Mouse (Mus musculus): Measurements from ENCODE around the gene Atp5g1. TPM values are rescaled to one million over a fixed set of nuclear protein-coding genes. Genes with fewer than 3 reads are reported as not detected.

Gene Atp5g1
- polyA plus RNA-seq, 1 experiment from 2014 or later, result 569 TPM

- Histone ChIP-seq H3K27me3 (ENCODE audit: low read depth, poor library complexity, severe bottlenecking) (no peaks in the 10 kb centered on the region), H3K4me1 (peaks cover 9% of the 10 kb centered on the region)
- WGBS, result under 1% methylated on average over 29 of the region's 29 CpGs
These were observed 40.8 kb downstream of the Atp5g1 start, which contains the start of gene Snf8 for GRCm38 (mm10) chr11:96034596-96035052. Gene Snf8, plus strand, starts transcription at chr11:96034885.

GRCm38 (mm10) chr11:96034116-96034515 is 41.4 kb downstream of the Atp5g1 start:
- peak overlapping the region; percentile 80 for H3K4me3 ChIP-seq
- DNase-seq (ENCODE audit: low spot score), result no peak
- H3K27me3 ChIP-seq (ENCODE audit: low read depth, poor library complexity, severe bottlenecking), result peaks cover 4% of the 10 kb centered on the region
- H3K9me3 ChIP-seq (replicated peaks), result no peaks in the 10 kb centered on the region
- H3K27ac ChIP-seq, result peak overlapping the region; percentile 85
- 46% methylated on average over 8 of the region's 8 CpGs for WGBS
- peaks cover 10% of the 10 kb centered on the region for H3K36me3 ChIP-seq
- H3K4me1 ChIP-seq, result peaks cover 9% of the 10 kb centered on the region

More at GRCm38 (mm10) chr11:96034596-96035052, 40.8 kb downstream of the Atp5g1 start, which contains the start of gene Snf8:
- no peaks in the 10 kb centered on the region for H3K9me3 ChIP-seq (replicated peaks)
- H3K4me3 ChIP-seq, result peak within 1 kb of the TSS; percentile 80
- peak; percentile 99 for DNase-seq (ENCODE audit: low spot score)
- peaks cover 14% of the 10 kb centered on the region for H3K36me3 ChIP-seq
- H3K27ac ChIP-seq, result peak within 1 kb of the TSS; percentile 85

- 97% methylated on average over 3 of the region's 3 CpGs for WGBS
- H3K27ac ChIP-seq, result no peak overlapping the region
- no peak overlapping the region for H3K4me3 ChIP-seq
- peaks cover 5% of the 10 kb centered on the region; the same call in 1 of the 2 replicates for H3K36me3 ChIP-seq
- no peaks in the 10 kb centered on the region for H3K9me3 ChIP-seq (replicated peaks)
- peaks cover 6% of the 10 kb centered on the region for H3K27me3 ChIP-seq (ENCODE audit: low read depth, poor library complexity, severe bottlenecking)
- peaks cover 9% of the 10 kb centered on the region for H3K4me1 ChIP-seq
- DNase-seq (ENCODE audit: low spot score), result no peak
These were observed 42.2 kb downstream of the Atp5g1 start for GRCm38 (mm10) chr11:96033264-96033663.

GRCm38 (mm10) chr11:96031701-96032100 is 43.8 kb downstream of the Atp5g1 start:
- DNase-seq (ENCODE audit: low spot score), result no peak
- Histone ChIP-seq H3K9me3 (replicated peaks) (no peaks in the 10 kb centered on the region), H3K4me3 (no peak overlapping the region), H3K27me3 (ENCODE audit: low read depth, poor library complexity, severe bottlenecking) (peaks cover 6% of the 10 kb centered on the region), H3K27ac (no peak overlapping the region), H3K4me1 (peaks cover 9% of the 10 kb centered on the region), H3K36me3 (0 out of 2 replicates have a peak, but pooled peaks cover 4% of the 10 kb centered on the region)
- 84% methylated on average over 2 of the region's 2 CpGs for WGBS

- Histone ChIP-seq H3K27ac (no peak overlapping the region), H3K4me1 (peaks cover 6% of the 10 kb centered on the region), H3K4me3 (no peak overlapping the region), H3K36me3 (no peaks in the 10 kb centered on the region), H3K9me3 (replicated peaks) (no peaks in the 10 kb centered on the region), H3K27me3 (ENCODE audit: low read depth, poor library complexity, severe bottlenecking) (peaks cover 6% of the 10 kb centered on the region)
- WGBS, result 90% methylated on average over 3 of the region's 3 CpGs
- DNase-seq (ENCODE audit: low spot score), result no peak
These were observed 44.9 kb downstream of the Atp5g1 start for GRCm38 (mm10) chr11:96030571-96030970.

- Histone ChIP-seq H3K4me3 (no peak overlapping the region), H3K27ac (no peak overlapping the region; the same call in 1 of the 2 replicates), H3K36me3 (no peaks in the 10 kb centered on the region), H3K9me3 (replicated peaks) (no peaks in the 10 kb centered on the region), H3K4me1 (no peaks in the 10 kb centered on the region), H3K27me3 (ENCODE audit: low read depth, poor library complexity, severe bottlenecking) (peaks cover 6% of the 10 kb centered on the region)
- WGBS, result 67% methylated on average over 5 of the region's 5 CpGs
- DNase-seq (ENCODE audit: low spot score), result no peak
These were observed 47.3 kb downstream of the Atp5g1 start for GRCm38 (mm10) chr11:96028130-96028529.

GRCm38 (mm10) chr11:96020622-96021021 is 54.8 kb downstream of the Atp5g1 start:
- H3K27me3 ChIP-seq (ENCODE audit: low read depth, poor library complexity, severe bottlenecking), result no peaks in the 10 kb centered on the region
- H3K4me3 ChIP-seq, result no peak overlapping the region
- WGBS, result 60% methylated on average over 4 of the region's 4 CpGs
- DNase-seq (ENCODE audit: low spot score), result no peak
- H3K27ac ChIP-seq, result no peak overlapping the region
- peaks cover 14% of the 10 kb centered on the region for H3K4me1 ChIP-seq
- no peaks in the 10 kb centered on the region for H3K9me3 ChIP-seq (replicated peaks)
- H3K36me3 ChIP-seq, result no peaks in the 10 kb centered on the region

Other genes starting within 250 kb of the Atp5g1 start
- 8.9 and 9.3 TPM in 2 replicates for gene Gngt2, start 238.5 kb downstream of the Atp5g1 start, polyA plus RNA-seq (2016; fragmentation: Nextera tagmentation; extraction: Ambion mirVana)
- gene Abi3, start 233.2 kb downstream of the Atp5g1 start, polyA plus RNA-seq (2016; fragmentation: Nextera tagmentation; extraction: Ambion mirVana), result 4.0 and 4.4 TPM in 2 replicates
- 0.10 TPM in 1 of 2 replicates, not detected in the other for gene B4galnt2, start 160.8 kb downstream of the Atp5g1 start, polyA plus RNA-seq (2016; fragmentation: Nextera tagmentation; extraction: Ambion mirVana)
- gene Igf2bp1, start 69.7 kb downstream of the Atp5g1 start, polyA plus RNA-seq (2016; fragmentation: Nextera tagmentation; extraction: Ambion mirVana), result 165 and 181 TPM in 2 replicates
- gene Gip, start 51.1 kb downstream of the Atp5g1 start, polyA plus RNA-seq (2016; fragmentation: Nextera tagmentation; extraction: Ambion mirVana), result not detected in 2 replicates
- gene Snf8, start 40.8 kb downstream of the Atp5g1 start, polyA plus RNA-seq (2016; fragmentation: Nextera tagmentation; extraction: Ambion mirVana), result 108 TPM in 2 replicates
- 37.5 and 38.3 TPM in 2 replicates for gene Ube2z, start 10.3 kb downstream of the Atp5g1 start, polyA plus RNA-seq (2016; fragmentation: Nextera tagmentation; extraction: Ambion mirVana)
- gene Calcoco2, start 36.3 kb upstream of the Atp5g1 start, polyA plus RNA-seq (2016; fragmentation: Nextera tagmentation; extraction: Ambion mirVana), result not detected in 2 replicates
- not detected in 2 replicates for gene Ttll6, start 58.1 kb upstream of the Atp5g1 start, polyA plus RNA-seq (2016; fragmentation: Nextera tagmentation; extraction: Ambion mirVana)
- not detected in 2 replicates for gene Hoxb13, start 118.6 kb upstream of the Atp5g1 start, polyA plus RNA-seq (2016; fragmentation: Nextera tagmentation; extraction: Ambion mirVana)
- gene Hoxb9, start 195.8 kb upstream of the Atp5g1 start, polyA plus RNA-seq (2016; fragmentation: Nextera tagmentation; extraction: Ambion mirVana), result 3.4 and 3.8 TPM in 2 replicates
- 0.95 and 1.2 TPM in 2 replicates for gene Hoxb8, start 206.2 kb upstream of the Atp5g1 start, polyA plus RNA-seq (2016; fragmentation: Nextera tagmentation; extraction: Ambion mirVana)
- gene Hoxb7, start 211.0 kb upstream of the Atp5g1 start, polyA plus RNA-seq (2016; fragmentation: Nextera tagmentation; extraction: Ambion mirVana), result 7.1 and 10.2 TPM in 2 replicates
- gene Hoxb6, start 216.8 kb upstream of the Atp5g1 start, polyA plus RNA-seq (2016; fragmentation: Nextera tagmentation; extraction: Ambion mirVana), result 6.1 and 7.9 TPM in 2 replicates
- gene Hoxb5, start 227.7 kb upstream of the Atp5g1 start, polyA plus RNA-seq (2016; fragmentation: Nextera tagmentation; extraction: Ambion mirVana), result 5.5 and 5.9 TPM in 2 replicates
- gene Hoxb4, start 242.6 kb upstream of the Atp5g1 start, polyA plus RNA-seq (2016; fragmentation: Nextera tagmentation; extraction: Ambion mirVana), result 0.89 and 1.2 TPM in 2 replicates
- gene Hoxb3, start 247.7 kb upstream of the Atp5g1 start, polyA plus RNA-seq (2016; fragmentation: Nextera tagmentation; extraction: Ambion mirVana), result 0.76 and 1.0 TPM in 2 replicates

Data from limb, embryonic 10.5 days (tissue).